Mouse (Mus musculus): ENCODE data around the gene Txlng. TPM values are rescaled to one million over a fixed set of nuclear protein-coding genes. Genes with fewer than 3 reads are reported as not detected.
"Not testable (repeated sequence)": the region's sequence is repeated elsewhere in the genome, so short reads cannot be mapped to it uniquely, and the experiment has no call there.

Gene Txlng
- 10 to 100 TPM; 20.1 to 21.9 TPM for total RNA-seq (2021)

- peak; percentile 67 to 71 for DNase-seq (ENCODE audit: extremely low spot score in 1 of 2, low spot score in 1 of 2)
Measured at GRCm38 (mm10) chrX:162829203-162829708, at the start of gene Txlng. Gene Txlng, minus strand, starts transcription at chrX:162829454.

- DNase-seq (ENCODE audit: extremely low spot score in 1 of 2, low spot score in 1 of 2): no peak
Measured at GRCm38 (mm10) chrX:162878236-162878635, 49.0 kb upstream of the Txlng start.

DNA sequence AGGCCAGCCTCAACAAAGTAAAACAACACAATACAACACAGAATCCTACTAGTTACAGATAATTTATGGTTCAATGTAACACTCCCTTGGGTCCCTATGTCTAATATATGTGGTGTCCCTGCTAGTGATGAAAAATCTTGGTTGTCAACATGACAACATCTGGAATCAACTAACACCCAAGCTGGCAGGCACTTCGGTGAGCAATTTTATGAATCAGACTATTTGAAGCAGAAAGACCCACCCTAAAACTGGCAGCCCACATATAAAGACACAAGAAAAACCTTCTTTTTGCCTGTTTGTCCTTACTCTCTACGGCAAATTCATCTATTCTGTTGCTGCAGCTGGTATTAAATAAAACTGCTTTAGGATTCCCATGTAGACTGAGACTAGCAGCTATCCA lies 44.5 kb upstream of the Txlng start:
- DNase-seq (ENCODE audit: extremely low spot score in 1 of 2, low spot score in 1 of 2): no peak

DNA sequence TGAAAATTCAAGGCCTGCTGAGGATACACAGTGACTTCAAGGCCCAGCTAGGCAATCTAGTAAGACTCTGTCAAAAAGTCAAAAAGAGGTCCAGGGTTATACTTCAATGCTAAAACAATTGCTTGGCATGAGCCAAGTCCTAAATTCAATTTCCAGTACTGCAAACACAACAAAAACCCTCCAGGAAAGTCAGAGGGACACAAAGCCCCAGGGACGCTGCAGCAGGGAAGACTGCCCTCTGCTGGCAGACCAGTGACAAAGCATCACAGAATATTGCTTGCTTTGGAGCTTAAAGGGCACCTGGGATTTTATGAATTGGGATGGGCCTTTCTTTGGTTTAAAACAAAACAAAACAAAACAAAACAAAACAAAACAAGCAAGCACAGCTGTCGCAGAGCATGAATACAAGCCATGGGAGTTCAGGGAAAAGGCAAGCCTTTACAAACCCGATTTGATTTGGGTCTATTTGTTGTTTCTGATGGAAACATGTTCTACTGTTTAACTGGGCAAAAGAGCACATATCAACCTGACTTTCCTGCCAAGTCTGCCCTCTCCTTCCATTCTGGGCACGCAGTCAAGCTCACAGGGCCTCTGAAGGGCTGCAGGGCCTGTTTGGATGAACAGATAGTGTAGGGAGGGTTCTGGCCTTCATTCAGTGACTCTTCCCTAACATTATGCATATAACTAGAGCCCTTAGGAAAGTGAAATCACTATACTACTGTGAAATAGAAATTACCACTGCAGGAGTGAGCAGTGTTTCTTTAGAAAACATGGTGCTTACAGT lies 42.7 kb upstream of the Txlng start:
- DNase-seq (ENCODE audit: extremely low spot score in 1 of 2, low spot score in 1 of 2): peak in 1 of 2 experiments; percentile 30

DNA sequence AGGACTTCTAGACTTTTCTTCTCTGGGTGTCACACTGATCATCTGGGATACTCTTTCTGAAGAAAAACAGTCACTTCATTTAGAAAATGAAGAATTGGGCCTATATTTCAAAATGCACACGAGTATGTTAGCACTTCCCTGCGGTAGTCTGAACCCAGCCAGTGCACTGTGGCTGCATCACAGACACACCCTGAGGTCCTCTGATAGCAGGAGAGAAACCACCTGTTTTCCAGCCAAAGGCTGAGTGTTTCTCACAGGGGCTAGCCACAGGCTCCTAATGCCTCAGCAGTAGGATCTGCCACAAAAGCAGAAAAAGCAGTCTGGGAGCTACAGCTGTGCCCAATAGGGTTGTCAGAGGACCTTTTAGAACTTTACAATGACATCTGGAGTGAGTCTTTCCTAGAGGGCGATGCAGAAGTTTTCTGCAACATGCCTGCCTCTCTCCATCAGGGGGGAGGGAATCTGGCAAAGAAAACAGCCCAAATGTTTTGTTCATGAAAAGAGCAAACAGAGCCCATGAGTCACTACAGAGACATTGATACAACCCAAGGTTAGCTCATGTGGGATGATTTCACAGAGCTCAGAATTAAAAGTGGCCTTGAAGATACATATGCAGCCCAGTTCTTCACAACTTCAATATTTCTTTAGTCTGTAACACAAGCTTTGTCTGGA lies 39.2 kb upstream of the Txlng start:
- no peak for DNase-seq (ENCODE audit: extremely low spot score in 1 of 2, low spot score in 1 of 2)

DNA sequence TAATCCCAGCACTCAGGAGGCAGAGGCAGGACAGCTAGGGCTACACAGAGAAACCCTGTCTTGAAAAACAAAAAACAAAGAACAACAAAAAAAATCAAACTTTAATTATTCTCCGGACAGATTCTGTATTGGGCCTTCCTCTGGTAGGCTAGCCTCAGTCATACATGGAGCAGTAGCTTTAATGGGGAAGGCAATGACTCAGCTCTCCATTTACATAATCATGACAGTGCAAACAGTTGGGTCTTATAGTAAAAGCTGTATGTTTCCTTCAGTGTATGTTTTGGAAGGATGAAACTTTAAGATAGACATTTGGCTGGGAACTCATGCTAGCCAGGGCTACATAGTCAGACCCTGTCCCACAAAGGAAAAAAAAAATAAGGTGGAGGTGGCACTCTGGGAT lies 19.4 kb upstream of the Txlng start:
- DNase-seq (ENCODE audit: extremely low spot score in 1 of 2, low spot score in 1 of 2): no peak

- DNase-seq (ENCODE audit: extremely low spot score in 1 of 2, low spot score in 1 of 2): no peak
Measured at GRCm38 (mm10) chrX:162845531-162845930, 16.3 kb upstream of the Txlng start.

DNA sequence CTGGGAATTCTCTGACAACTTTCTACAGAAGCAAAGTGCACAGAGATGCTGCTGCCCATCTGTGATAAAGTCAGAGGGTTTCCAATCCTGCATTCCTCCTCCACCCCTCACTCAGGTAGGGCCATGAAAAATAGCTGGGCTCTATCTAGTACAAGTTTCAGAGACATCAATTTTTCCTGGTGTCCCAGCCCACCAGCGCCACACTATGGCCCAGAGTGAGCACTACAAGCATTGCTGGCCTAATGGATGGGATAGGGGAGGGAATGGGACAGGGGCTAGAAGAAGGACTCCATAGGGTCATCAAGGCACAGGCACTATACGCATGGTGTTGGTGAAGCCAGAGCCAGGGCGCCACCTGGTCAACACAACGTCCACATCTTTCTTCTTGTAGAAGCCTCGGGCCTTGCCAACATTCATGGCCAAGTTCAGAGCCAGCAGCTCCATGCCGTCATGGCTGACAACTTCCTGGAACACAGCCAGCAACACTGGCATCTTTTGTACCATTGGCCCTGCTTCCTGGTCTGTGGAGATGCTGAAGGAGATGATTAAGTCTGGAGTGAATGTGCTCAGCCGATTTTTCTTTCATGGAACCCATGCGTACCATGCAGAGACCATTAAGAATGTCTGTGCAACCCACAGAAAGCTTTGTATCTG lies 15.3 kb upstream of the Txlng start:
- no peak for DNase-seq (ENCODE audit: extremely low spot score in 1 of 2, low spot score in 1 of 2)

DNA sequence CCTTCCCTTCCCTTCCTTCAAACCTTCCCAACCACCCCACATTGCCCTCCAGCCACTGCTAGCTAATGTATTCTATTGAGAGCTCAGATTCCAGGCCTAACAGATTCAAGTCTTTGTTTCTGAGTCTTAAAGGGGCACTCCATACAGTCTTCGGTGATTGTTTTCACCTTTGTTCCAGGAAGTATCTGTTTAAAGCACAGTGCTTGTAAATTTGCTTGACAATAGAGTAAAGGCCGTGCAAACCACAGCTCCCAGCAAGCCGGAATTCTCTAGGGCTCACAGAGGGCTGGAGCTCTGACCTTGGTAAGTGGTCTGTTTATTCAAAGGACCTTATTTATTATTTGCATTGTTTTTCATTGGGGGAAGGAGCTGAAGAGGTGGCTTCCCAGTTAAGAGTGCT lies 2.8 kb upstream of the Txlng start:
- DNase-seq (ENCODE audit: extremely low spot score in 1 of 2, low spot score in 1 of 2): no peak

GRCm38 (mm10) chrX:162831542-162831941 lies 2.3 kb upstream of the Txlng start:
- DNase-seq (ENCODE audit: extremely low spot score in 1 of 2, low spot score in 1 of 2): no peak

DNA sequence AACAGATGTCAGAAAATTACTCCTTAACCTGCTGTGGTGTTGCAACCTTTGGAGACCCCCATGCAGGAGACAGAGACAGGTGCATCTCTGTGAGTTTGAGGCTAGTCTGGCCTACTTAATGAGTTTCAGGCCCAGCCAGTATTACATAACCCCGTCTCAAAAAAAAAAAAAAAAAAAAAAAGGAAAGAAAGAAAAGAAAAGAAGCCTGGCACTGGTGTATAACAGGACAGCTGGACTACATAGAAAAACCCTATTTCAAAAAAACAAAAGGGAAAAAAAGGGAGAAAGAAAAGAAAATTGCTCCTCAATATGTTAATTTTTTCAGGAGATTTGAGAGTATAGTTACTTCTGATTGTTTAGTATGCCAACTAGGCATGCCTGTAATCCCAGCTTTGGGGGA lies 1.8 kb upstream of the Txlng start:
- no peak for DNase-seq (ENCODE audit: extremely low spot score in 1 of 2, low spot score in 1 of 2)

GRCm38 (mm10) chrX:162830313-162830712 lies 1.1 kb upstream of the Txlng start:
- DNase-seq (ENCODE audit: extremely low spot score in 1 of 2, low spot score in 1 of 2): not testable (repeated sequence)

DNA sequence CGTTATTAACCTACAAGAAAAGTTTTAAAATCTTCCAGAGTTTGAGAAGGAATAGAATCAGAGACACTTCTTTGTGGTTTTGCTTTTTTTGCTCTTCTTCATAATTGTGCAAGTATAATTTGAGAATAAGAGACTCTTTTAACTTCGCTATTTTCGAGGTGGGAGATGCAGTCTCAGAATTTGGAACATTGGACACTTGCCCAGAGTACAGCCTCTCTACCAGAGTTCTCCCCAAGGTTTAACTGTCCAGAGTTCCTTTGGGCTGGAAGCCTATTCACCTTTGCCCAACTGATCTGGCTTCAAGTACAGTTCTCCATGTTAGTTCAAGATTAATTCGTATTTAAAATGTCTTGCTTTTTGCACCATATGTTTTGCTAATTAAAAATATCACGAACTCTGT lies 487 bp upstream of the Txlng start:
- DNase-seq (ENCODE audit: extremely low spot score in 1 of 2, low spot score in 1 of 2): no peak

DNA sequence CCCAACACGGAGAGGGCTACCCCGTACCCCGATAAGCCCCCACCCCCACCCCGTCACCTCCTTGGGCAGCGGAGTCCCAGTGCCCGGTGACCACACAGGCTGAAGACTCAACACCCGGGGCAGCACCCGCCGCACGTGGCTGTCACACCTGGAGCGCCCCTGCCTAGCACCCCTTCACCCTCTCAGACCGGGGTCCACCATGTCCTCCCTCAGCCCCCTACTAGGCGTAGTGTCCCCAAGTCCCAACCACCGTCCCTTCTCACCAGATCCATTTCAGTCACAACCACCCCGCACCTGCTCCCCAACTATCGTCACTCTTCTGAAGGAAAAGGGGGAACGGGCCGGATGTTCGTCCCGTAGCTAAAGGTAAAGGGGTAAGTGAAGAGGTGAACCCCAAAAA lies 471 bp downstream of the Txlng start:
- DNase-seq (ENCODE audit: extremely low spot score in 1 of 2, low spot score in 1 of 2): peak in 1 of 2 experiments; percentile 9

GRCm38 (mm10) chrX:162828016-162828415 lies 1.2 kb downstream of the Txlng start:
- no peak for DNase-seq (ENCODE audit: extremely low spot score in 1 of 2, low spot score in 1 of 2)

GRCm38 (mm10) chrX:162800371-162800770 lies 28.9 kb downstream of the Txlng start:
- peak in 1 of 2 experiments; percentile 27 for DNase-seq (ENCODE audit: extremely low spot score in 1 of 2, low spot score in 1 of 2)

DNA sequence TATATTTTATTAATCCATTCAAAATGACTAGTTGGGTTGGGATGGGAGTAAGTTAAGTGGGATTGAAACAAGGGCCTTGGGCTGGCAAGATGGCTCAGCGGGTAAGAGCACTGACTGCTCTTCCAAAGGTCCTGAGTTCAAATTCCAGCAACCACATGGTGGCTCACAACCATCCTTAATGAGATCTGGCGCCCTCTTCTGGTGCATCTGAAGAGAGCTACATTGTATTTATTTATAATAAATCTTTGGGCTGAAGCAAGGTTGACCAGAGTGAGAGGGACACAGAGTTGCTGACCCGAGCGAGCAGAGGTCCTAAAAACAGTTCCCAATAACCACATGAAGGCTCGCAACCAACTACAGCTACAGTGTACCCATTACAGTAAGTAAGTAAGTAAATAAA lies 37.9 kb downstream of the Txlng start:
- not testable (repeated sequence) for DNase-seq (ENCODE audit: extremely low spot score in 1 of 2, low spot score in 1 of 2)

DNA sequence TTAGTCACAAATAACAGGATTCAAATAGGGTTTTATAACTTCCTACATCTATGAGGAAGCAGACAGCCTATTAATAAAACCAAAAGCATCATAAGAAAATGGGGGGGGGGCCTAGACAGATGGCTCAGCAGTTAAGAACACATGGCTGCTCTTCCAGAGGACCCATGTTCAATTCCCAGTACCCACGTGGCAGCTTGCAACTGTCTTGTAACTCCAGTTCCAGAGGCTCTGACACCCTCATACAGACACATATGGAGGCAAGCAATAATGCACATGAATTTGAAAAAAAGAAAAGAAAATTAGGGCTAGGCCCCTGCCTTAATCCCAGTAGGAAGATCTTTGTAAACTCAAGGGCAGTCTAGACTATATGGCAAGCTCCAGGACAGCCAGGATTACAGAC lies 40.9 kb downstream of the Txlng start:
- DNase-seq (ENCODE audit: extremely low spot score in 1 of 2, low spot score in 1 of 2): no peak

GRCm38 (mm10) chrX:162770726-162771125 lies 58.5 kb downstream of the Txlng start:
- DNase-seq (ENCODE audit: extremely low spot score in 1 of 2, low spot score in 1 of 2): no peak

- DNase-seq (ENCODE audit: extremely low spot score in 1 of 2, low spot score in 1 of 2): no peak
Measured at GRCm38 (mm10) chrX:162761716-162762395, 67.4 kb downstream of the Txlng start.
